Mouse (Mus musculus) kidney, postnatal 0 days (tissue): ENCODE data around the gene Ctrb1. TPM values are rescaled to one million over a fixed set of nuclear protein-coding genes. Genes with fewer than 3 reads are reported as not detected.
"Not testable (repeated sequence)": the region's sequence is repeated elsewhere in the genome, so short reads cannot be mapped to it uniquely, and the experiment has no call there.

ENCODE experiments used
- ATAC-seq: fragments of 200-750 bp; cut with Nextera tagmentation; replicated peaks from 2 replicates; pipeline ENCODE4 v1.8.0; 2017; ENCODE audit warnings: low read depth, moderate number of reproducible peaks, moderate TSS enrichment, moderate library complexity; ENCODE audit not compliant: low FRiP score
- DNase-seq: peaks from one replicate; pipeline ENCODE4 v3.0.0-alpha.2; 2016; ENCODE audit warnings: low spot score
- H3K27ac ChIP-seq: fragments of 300-500 bp; sonication (generic); 2 replicates; pipeline ENCODE4 v1.5.1; 2014; ENCODE audit warnings: mild to moderate bottlenecking
- H3K27me3 ChIP-seq: fragments of 300-500 bp; sonication (generic); 2 replicates; pipeline ENCODE4 v1.6.1; 2014; ENCODE audit warnings: low read length, mixed read lengths; ENCODE audit not compliant: insufficient read depth
- H3K36me3 ChIP-seq: fragments of 300-500 bp; sonication (generic); 2 replicates; pipeline ENCODE4 v1.6.1; 2014; ENCODE audit warnings: low read length, mixed read lengths; ENCODE audit not compliant: insufficient read depth
- H3K4me1 ChIP-seq: fragments of 300-500 bp; sonication (generic); replicated peaks from 2 replicates; pipeline ENCODE4 v1.6.1; 2014; ENCODE audit warnings: antibody characterized with exemption, low read length, mixed read lengths; ENCODE audit not compliant: insufficient read depth
- H3K4me2 ChIP-seq: fragments of 300-500 bp; sonication (generic); 2 replicates; pipeline ENCODE4 v1.6.1; 2014; ENCODE audit warnings: mild to moderate bottlenecking, low read length, moderate library complexity, mixed read lengths
- H3K4me3 ChIP-seq: fragments of 300-500 bp; sonication (generic); replicated peaks from 2 replicates; pipeline ENCODE4 v1.5.1; 2014; ENCODE audit warnings: low read depth, low read length
- H3K9ac ChIP-seq: fragments of 300-500 bp; sonication (generic); 2 replicates; pipeline ENCODE4 v1.6.1; 2014; ENCODE audit warnings: low read depth, low read length
- H3K9me3 ChIP-seq: fragments of 300-500 bp; sonication (generic); replicated peaks from 2 replicates; pipeline ENCODE4 v1.6.1; 2016; ENCODE audit warnings: low read length, inconsistent platforms, mixed read lengths
- CTCF ChIP-seq: IDR thresholded peaks from 2 replicates; pipeline ENCODE4 v1.5.1; 2016; ENCODE audit warnings: antibody characterized with exemption, low read depth, mild to moderate bottlenecking, moderate library complexity
- WGBS: fragments of 180-500 bp; shearing (Covaris S2); extraction: QIAGEN DNeasy Blood & Tissue Kit; methylation state at CpG from one replicate; pipeline ENCODE4 v1.1.7; 2014; 5-methylcytosine and 5-hydroxymethylcytosine counted together
- polyA plus RNA-seq: library from polyadenylated mRNA; unstranded; fragments of >200 nt; fragmentation: Nextera tagmentation; extraction: Ambion mirVana; gene quantifications from 2 replicates; pipeline ENCODE4 v1.2.1, GENCODE M21; 2015

Ctrb1 gene
- polyA plus RNA-seq, 1 experiment from 2014 or later, result not detected

DNA sequence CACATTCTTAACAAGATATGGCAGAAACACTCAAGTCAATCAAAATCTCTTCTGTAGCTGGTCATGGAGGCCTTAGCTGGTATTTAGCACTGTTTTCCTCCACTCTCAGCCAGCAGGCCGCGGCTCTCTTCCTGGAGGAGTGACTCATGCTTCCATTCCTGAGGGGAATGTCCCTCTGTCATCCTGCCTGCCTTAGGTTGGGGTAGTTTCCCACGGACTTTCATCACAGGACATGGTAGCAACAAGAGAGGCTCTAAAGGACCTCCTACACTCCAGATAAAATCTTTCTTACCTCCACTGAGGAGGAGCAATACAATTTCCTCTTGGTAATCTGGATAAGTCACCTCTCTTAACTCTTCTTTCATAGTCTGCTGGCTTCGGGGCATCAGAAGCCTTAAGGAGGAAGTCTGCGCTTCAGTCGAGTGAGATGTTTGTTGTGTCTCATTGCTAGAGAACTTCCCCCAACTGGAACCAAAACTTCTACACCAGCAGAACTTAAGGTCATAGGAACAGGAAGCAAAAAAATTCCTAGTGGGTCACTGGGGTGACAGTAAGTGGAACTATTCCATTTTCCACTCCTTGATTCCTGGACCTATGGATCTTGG is 31.9 kb downstream of the Ctrb1 start:
- Histone ChIP-seq H3K9ac (no peak overlapping the region), H3K4me1 (peaks cover 10% of the 10 kb centered on the region; the same call in 1 of the 2 replicates), H3K27ac (peak overlapping the region; percentile 33; the same call in 1 of the 2 replicates), H3K27me3 (no peaks in the 10 kb centered on the region), H3K4me2 (no peak overlapping the region), H3K9me3 (no peaks in the 10 kb centered on the region), H3K4me3 (no peak overlapping the region), H3K36me3 (no peaks in the 10 kb centered on the region)
- DNase-seq (peak; percentile 50), ATAC-seq (no peak)
- no peak for TF ChIP-seq CTCF
- 53% methylated on average over 6 of the region's 6 CpGs for WGBS

DNA sequence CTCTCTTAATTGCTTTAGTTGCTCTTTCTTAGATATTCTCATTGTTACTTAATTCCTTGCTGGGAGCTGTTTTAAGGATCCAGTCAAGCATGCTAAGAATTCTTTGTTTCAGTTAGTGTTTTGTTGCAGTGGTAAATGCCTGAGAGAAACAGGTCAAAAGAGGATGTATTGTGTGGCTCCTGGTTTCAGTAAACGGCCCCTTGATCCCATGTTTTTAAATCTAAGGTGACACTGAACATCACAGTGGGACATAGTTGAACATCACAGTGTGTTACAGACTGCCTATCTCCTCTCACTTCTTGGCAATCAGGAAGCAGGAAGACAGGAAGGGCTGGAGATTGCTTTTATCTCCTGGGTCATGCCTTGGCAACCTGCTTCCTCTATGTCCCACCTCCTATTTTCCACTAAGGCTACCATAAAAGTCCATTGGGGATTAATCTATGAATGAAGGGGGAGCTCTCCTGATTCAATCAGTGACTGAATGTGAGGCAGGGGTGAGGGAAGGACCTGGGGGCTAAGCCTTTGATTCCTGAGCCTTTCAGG is 33.4 kb downstream of the Ctrb1 start:
- 38% methylated on average over 1 of the region's 1 CpGs for WGBS
- Histone ChIP-seq H3K36me3 (no peaks in the 10 kb centered on the region), H3K4me3 (no peak overlapping the region), H3K9me3 (no peaks in the 10 kb centered on the region), H3K4me1 (peaks cover 10% of the 10 kb centered on the region; the same call in 1 of the 2 replicates), H3K4me2 (no peak overlapping the region), H3K27ac (no peak overlapping the region), H3K27me3 (no peaks in the 10 kb centered on the region), H3K9ac (no peak overlapping the region)
- TF ChIP-seq CTCF, result no peak
- ATAC-seq (no peak), DNase-seq (no peak)

DNA sequence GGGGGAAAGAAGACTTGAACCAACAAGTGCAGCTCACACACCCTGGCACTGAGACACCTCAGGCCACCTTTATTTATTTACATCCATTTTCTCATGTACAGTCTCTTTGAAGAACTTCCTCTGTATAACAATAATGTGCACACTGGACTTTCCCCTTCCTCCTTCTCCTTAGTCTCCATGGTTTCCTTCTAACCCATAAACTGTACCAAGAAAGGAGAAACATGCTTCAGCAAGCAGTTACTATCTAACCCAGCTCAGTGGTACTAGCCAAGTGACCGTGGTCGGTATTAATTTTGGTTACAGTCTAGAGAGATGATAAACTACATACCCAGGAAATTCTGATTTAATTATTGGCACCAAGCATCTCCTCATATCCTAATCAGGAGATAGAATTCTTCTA is 37.3 kb downstream of the Ctrb1 start:
- Histone ChIP-seq H3K9me3 (no peaks in the 10 kb centered on the region), H3K4me2 (no peak overlapping the region), H3K4me3 (no peak overlapping the region), H3K27ac (no peak overlapping the region), H3K27me3 (no peaks in the 10 kb centered on the region), H3K4me1 (peaks cover 10% of the 10 kb centered on the region; the same call in 1 of the 2 replicates), H3K9ac (no peak overlapping the region), H3K36me3 (no peaks in the 10 kb centered on the region)
- no peak for DNase-seq
- 82% methylated on average over 2 of the region's 2 CpGs for WGBS
- no peak for TF ChIP-seq CTCF
- no peak for ATAC-seq

DNA sequence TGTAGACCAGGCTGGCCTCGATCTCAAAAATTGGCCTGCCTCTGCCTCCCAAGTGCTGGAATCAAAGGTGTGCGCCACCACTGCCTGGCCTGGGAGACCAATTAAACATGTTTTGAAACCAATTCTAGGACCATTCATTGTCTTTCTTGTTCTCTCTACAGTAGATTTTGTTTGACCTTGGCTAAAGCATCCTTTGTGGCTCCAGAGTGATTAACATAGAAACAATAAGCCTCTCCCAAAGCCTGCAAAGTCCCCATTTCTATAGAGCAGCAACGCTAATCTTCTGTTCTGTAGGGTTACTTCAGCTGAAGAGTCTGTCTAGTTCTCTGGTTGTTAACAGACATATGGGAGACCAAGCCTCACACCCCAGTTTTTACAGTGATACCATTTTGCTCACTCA is 40.2 kb downstream of the Ctrb1 start:
- no peak overlapping the region for H3K27ac ChIP-seq
- H3K27me3 ChIP-seq, result no peaks in the 10 kb centered on the region
- WGBS, result 95% methylated on average over 3 of the region's 3 CpGs
- H3K9me3 ChIP-seq, result no peaks in the 10 kb centered on the region
- DNase-seq (no peak), ATAC-seq (no peak)
- H3K9ac ChIP-seq, result no peak overlapping the region
- no peak overlapping the region for H3K4me3 ChIP-seq
- no peaks in the 10 kb centered on the region for H3K4me1 ChIP-seq
- no peak for TF ChIP-seq CTCF
- H3K4me2 ChIP-seq, result no peak overlapping the region
- H3K36me3 ChIP-seq, result no peaks in the 10 kb centered on the region

DNA sequence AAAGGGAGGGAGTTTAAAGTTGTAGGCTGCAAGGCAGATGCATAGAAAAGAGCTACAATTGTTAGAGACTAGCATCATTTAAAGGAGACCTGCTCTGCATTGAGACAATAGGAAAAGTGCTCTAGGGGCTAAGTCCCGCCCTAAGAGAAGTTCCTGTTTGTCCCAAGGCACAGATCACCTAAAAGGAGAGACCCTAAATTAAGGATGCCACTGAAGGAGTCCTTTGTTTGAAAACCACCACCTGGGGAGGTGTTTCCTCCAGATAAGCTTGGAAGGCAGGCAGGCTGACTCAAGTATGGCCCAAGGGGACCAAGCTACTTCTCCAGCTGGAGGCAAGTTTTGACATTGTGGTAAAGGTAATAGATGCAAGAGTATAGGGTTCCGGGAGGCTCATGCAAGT is 42.0 kb downstream of the Ctrb1 start:
- Histone ChIP-seq H3K9ac (no peak overlapping the region), H3K36me3 (no peaks in the 10 kb centered on the region), H3K4me3 (no peak overlapping the region), H3K4me1 (no peaks in the 10 kb centered on the region), H3K4me2 (no peak overlapping the region), H3K9me3 (no peaks in the 10 kb centered on the region), H3K27me3 (no peaks in the 10 kb centered on the region), H3K27ac (no peak overlapping the region)
- no peak for DNase-seq
- ATAC-seq, result no peak
- 67% methylated on average over 2 of the region's 2 CpGs for WGBS
- TF ChIP-seq CTCF, result no peak

DNA sequence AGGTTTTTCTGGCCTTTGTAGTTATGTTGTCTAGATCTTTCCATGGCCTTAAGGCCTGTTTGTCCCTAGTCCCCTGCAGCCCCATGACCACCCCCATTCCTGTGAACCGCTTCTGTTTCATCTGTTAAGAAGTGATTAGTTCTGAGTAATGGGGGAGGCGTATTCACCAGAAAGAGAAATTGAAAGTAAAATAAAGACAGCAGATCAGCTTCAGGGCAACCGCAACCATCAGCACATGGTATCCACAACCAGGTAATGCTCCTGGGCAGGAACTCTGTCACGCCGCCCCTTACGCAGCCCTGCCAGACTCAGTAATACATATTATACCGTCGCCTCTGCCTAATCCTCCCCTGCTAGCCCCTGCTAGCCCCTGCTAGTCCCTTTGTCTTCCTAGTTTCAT is 45.1 kb downstream of the Ctrb1 start:
- ATAC-seq (no peak), DNase-seq (no peak)
- H3K9me3 ChIP-seq, result no peaks in the 10 kb centered on the region
- 92% methylated on average over 8 of the region's 8 CpGs for WGBS
- no peaks in the 10 kb centered on the region for H3K36me3 ChIP-seq
- H3K9ac ChIP-seq, result no peak overlapping the region
- H3K4me2 ChIP-seq, result no peak overlapping the region
- TF ChIP-seq CTCF, result no peak
- no peaks in the 10 kb centered on the region for H3K27me3 ChIP-seq
- H3K4me3 ChIP-seq, result no peak overlapping the region
- no peak overlapping the region for H3K27ac ChIP-seq
- no peaks in the 10 kb centered on the region; the same call in 1 of the 2 replicates for H3K4me1 ChIP-seq

DNA sequence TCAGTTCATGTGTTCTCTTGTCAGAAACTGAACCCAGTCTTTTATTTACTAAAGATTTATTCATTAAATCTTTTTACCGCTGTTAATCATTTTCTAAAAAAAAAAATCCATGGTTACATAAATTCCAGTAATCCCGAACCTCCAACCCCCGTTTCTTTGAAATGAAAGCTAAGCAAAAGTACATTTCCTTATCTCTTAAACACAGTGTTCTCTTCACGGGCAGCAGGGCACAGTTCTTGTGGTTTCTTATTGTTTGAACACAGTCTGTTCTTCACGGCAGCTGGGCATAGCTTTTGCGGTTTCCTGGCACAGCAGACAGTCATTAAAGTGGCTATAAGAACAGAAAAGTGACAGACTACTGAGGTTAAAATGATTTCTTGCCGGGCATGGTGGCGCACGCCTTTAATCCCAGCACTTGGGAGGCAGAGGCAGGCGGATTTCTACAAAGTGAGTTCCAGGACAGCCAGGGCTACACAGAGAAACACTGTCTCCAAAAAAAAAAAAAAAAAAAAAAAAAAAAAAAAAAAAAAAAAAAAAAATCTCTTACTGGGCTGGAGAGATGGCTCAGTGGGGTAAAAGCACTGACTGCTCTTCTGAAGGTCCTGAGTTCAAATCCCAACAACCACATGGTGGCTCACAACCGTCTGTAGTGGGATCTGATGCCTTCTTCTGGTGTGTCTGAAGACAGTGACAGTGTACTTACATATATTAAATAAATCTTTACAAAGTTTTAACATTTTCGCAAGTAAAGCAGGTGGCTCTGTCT is 46.3 kb downstream of the Ctrb1 start:
- H3K36me3 ChIP-seq, H3K4me1 ChIP-seq, ATAC-seq, H3K27me3 ChIP-seq, H3K9ac ChIP-seq, H3K9me3 ChIP-seq: not testable (repeated sequence)
- H3K4me3 ChIP-seq, result peak overlapping the region; percentile 75
- peak overlapping the region; percentile 56 for H3K4me2 ChIP-seq
- DNase-seq, result peak; percentile 64
- peak overlapping the region; percentile 98 for H3K27ac ChIP-seq
- whole genome bisulfite sequencing, result 45% methylated on average over 12 of the region's 12 CpGs
